Mouse (Mus musculus) kidney, adult 18-20 months (tissue): ENCODE results near the gene Foxm1.
A peak's percentile ranks its signal among the peaks of the same experiment; 100 is the strongest.

Experiments used
- DNase-seq: peaks from one replicate; pipeline ENCODE4 v3.0.0; 2021

Foxm1 gene

GRCm38 (mm10) chr6:128362381-128363006 lies at the start of gene Foxm1, which contains the start of gene Rhno1:
Gene Foxm1 (plus strand): TSS chr6:128362967.
Gene Rhno1 (minus strand): TSS chr6:128362911.
- peak; percentile 88 for DNase-seq

DNA sequence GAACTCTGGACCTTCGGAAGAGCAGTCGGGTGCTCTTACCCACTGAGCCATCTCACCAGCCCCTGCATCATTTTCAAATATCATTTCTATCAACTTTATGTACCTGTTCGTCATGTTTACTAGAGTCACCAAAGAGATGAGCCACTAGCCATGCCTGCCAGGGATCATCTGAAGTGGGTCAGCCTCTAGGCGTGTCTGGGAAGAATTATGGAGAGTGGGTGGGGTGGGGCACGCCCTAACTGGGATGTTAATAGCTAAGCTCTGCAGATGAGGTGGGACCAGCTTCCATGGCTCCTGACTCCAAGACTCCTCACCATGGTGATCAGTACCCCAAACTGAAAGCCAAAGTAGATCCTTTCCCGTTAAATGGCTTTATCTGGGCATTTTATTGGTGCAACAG lies 48.0 kb upstream of the Foxm1 start:
- no peak for DNase-seq

DNA sequence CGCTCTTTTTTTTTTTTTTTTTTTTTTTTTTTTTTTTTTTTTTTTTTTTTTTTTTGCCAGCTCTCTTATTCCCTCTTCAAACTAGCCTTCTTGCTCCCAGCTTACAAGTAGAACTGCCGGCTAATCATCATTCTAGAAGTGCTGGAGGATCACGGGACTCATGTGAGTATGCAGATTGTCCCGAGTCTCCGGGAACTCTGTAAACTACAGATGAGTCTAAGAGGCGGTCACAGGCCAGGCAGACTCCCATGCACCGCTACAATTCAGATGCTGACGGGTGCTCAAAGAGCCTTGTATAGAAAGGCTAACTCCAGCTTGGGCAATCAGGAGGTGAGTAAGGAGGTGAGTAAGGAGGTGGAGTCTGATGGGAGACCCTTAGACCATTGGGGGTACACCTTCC lies 47.2 kb upstream of the Foxm1 start:
- DNase-seq = no peak

- DNase-seq = peak; percentile 63
Measured at GRCm38 (mm10) chr6:128318317-128318716, 44.5 kb upstream of the Foxm1 start.

GRCm38 (mm10) chr6:128334397-128335124 lies 28.2 kb upstream of the Foxm1 start:
- peak; percentile 74 for DNase-seq

DNA sequence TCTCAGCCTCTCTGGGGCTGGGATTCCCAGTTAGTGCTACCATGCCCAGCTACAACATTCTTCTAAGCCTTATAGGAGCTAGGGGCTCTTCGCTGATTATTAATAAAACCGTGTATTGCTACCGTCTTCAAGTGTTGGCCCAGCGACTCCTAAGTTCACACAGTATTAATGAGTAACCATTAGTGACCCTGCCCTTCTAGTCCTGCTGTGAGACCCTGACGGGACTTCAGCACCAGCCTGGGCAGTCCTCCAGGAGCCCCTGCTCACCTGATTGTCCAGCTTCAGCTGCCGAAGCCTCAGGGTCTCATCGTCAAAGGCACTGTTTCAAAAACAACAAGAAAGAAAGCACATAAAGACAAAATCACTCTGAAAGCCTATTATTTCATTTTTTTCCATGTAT lies 25.3 kb upstream of the Foxm1 start:
- no peak for DNase-seq

GRCm38 (mm10) chr6:128338876-128339275 lies 23.9 kb upstream of the Foxm1 start:
- DNase-seq = no peak

DNA sequence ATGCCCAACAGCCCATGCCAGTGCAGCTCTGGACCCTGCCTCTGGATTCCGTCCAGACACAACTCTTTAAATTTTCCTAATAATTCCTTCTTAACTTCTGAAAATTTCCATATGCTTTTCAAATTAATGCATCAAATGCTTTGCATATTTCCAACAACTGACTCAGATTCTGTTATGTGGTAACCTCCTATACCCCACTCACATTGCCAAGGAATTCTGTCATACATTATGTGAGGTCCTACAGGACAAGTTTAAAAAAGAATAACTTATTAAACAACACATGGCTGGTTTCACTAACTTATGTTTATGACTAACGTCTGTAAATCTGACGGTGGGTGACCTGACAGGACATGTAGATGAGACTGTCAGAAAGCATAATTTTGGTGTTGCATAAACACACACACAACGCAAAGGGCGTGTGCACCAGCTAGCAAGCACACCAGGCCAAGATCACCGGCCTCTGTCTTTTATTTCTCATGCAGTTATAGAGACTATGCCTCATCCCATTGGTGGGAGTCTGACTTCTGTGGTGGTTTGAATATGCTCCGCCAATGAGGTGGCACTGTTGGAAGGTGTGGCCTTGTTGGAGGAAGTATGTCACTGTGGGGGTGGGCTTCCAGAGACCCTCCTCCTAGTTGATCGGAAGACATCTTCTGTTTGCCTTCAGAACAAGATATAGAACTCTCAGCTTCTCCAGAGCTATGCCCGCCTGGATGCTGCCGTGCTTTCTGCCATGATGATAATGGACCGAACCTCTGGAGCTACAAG lies 20.6 kb upstream of the Foxm1 start:
- no peak for DNase-seq

DNA sequence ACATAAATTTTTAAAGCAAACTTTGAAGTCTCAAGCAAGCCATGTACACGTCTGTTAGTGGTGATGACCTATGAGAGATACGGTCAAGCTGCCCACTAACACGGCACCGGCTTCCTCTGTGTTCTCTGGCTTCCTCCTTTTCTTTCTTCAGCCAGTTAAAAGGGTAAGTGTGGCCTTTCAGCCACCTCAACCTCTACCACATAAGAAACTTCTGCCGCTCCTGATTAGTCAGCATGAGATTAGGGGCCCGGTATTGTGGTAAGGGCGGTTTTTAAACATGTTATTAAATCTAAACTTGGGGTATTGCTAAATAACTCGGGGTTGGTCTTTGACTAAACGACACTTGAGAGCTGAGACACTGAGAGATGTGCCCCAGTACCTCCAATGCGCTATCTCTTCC lies 17.1 kb upstream of the Foxm1 start:
- DNase-seq = no peak

DNA sequence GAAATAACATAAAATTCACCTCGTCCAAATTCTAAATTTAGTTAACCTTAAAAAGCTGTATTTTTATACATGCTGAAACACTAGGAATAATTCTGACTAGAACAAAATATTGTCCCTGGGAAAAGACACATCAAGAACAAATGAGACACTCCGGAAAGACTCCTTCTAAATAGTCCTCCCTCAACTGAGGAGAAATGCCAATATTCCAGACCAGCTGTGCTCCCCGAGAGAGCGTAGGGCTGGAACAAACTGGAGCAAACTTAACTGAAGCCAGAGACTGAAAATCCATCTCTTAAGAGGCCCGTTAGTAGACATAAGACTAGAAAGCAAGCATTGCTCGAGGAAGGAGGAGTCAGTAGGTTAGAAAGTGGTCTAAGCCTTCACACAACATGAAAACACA lies 16.0 kb upstream of the Foxm1 start:
- DNase-seq = no peak

DNA sequence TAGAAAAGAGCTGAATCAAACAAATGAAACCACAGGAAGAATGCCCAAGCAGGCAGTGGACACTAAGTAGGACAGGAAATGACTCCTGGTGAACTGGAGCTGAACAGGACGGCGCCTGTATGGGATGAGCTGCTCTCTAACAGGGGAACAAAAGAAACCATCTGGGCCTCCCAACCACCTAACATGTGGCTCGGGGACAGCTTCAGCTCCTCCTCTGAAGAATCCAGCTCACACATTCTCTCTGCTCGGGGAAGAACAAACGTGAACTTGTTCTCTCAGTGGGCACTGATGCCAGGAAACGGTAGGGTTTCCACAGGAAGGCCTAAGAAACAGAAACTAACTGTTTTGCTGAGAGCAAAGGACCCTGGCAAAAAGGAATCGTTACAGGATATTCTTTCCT lies 13.1 kb upstream of the Foxm1 start:
- no peak for DNase-seq

- DNase-seq = no peak
Measured at GRCm38 (mm10) chr6:128354140-128354539, 8.6 kb upstream of the Foxm1 start.

DNA sequence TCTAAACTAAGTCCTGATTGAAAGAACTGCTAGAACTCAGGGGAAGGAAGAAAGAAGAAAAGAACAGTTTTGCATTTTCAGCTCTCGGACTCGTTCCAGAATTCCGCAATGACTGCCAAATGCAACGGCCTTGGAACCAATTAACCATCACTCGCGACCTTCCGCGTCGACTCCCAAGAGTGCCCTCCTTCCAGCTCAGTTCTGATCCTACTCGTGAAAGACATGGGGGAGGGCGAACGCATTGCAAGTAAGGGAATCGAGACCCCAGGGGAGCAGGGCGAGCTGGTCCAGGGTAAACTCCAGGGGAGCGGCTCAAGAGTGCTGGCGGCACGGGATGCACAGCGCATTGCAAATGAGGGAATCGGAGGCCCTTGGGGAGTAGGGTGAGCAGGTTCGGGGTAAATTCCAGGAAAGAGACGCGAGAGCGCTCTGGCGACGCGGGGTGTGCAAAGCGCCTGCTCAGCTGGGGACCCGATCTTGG lies 7.5 kb upstream of the Foxm1 start:
- peak; percentile 73 for DNase-seq

- peak; percentile 94 for DNase-seq
Measured at GRCm38 (mm10) chr6:128355726-128356416, 6.9 kb upstream of the Foxm1 start, which contains the start of gene Tulp3. Gene Tulp3 (minus strand): TSS chr6:128355851.

DNA sequence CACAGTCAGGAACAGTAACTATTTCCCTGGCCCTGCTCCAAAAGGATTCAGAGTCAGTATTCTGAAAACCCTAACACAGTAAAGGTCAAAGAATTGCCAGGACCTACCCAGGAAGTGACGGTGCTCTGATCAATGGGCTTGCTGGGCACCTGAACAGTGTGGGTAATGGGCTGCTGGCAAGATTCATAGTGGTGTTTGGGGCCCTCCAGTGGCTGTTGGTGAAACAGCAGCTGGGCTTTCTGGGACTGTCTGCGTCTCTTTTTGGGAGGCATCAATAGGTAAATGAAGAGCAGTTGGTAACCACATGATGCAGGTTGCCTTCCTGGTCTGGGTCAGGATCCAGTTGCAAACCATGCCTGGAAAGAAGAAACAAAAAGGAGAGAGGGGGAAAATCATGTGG lies 3.8 kb upstream of the Foxm1 start:
- DNase-seq = peak; percentile 82

DNA sequence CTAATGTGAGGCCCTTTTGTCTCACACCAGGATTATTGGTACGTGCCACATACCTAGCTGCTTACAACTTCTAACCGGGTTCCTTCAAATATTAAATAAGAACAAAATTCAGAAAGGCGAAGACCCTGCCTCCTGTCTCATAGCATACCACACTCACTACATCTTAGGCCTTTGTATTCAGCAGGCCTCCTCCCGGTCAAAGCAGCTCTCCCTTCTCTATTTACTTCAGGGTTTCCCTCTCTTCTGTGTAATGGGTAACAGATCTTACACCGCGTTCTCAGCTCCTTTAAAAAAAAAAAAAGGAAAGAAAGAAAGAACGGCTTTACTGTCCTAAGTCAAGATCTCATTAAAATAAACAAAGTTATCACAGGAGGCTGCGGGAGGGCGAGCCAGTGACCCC lies 866 bp upstream of the Foxm1 start:
- no peak for DNase-seq

- no peak for DNase-seq
Measured at GRCm38 (mm10) chr6:128363007-128363825, 449 bp downstream of the Foxm1 start.

DNA sequence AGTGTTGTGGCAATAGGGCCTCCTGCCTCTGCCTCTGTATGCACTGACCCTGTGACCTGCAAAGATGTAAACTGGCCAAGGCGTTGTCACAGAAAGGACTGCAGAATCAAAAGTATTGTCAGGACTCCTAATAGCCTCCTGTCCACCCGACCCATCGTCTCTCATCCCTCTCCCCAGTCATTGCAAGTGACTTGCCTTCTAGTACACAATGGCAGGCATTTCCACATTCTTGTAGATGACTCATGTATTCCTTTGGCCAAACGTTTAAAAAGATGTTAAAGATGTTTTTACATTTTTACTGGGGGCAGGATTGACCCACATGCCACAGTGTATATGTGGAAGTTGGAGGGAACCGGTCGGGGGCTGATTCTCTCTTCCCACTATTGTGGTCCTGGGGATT lies 2.0 kb downstream of the Foxm1 start:
- no peak for DNase-seq

GRCm38 (mm10) chr6:128366466-128366865 lies 3.7 kb downstream of the Foxm1 start:
- no peak for DNase-seq

DNA sequence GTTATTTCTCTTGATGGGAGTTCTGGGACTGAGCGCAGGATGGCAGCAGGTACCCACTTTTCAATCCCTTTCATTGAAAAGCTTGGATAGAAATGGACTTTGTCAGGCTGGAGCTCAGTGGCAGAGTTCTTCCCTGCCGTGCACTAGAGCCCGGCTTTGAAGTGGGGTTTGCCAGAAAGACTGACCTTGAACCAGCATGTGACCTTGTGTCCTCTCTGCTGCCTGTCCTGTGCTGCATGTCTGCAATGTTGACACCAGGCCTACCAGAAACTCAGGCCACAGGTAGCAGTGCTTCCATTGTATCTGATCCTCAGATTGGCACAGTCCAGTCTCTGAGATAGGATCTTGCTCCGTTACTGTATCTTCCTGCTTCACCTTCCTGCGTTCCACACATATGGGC lies 7.3 kb downstream of the Foxm1 start:
- no peak for DNase-seq

DNA sequence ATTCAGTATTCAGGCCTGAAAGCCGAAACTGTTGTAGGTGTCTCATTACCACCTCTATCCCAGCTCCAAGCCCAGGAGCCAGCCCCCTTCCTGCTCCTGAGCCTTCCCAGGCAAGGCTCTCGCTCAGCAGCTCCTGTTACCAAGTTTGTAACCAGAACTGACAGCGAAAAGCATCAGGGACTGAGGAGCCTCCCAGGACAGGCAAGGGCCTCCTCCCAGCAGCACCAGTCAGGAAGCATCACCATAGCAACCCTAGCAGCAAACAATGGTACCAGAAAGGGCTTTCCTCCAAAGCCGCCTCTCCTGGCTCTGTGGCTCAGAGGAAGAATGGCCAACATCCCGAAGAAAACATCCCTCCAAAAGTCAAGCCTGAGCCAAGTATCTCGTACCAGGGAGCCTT lies 12.4 kb downstream of the Foxm1 start, which contains the start of the genes Tex52 and Gm44596:
TSS of gene Tex52 (plus strand) at position 265 of the 400 bp plus-strand sequence.
TSS of gene Gm44596 (plus strand) at position 312 of the 400 bp plus-strand sequence.
- no peak for DNase-seq
